Mouse (Mus musculus) heart, postnatal 0 days (tissue): ENCODE measurements around the gene Osbpl8. TPM values are rescaled to one million over a fixed set of nuclear protein-coding genes. Genes with fewer than 3 reads are reported as not detected.

Source experiments
- ATAC-seq: fragments of 200-750 bp; cut with Nextera tagmentation; 2 replicates; pipeline ENCODE4 v1.8.0; 2017; ENCODE audit warnings: low read depth, moderate number of reproducible peaks, moderate library complexity; ENCODE audit not compliant: insufficient read depth
- DNase-seq: peaks from one replicate; pipeline ENCODE4 v3.0.0-alpha.2; 2016; ENCODE audit warnings: low spot score
- H3K27ac ChIP-seq: fragments of 300-500 bp; sonication (generic); 2 replicates; pipeline ENCODE4 v1.5.1; 2014; ENCODE audit warnings: low read depth, mild to moderate bottlenecking
- H3K27me3 ChIP-seq: fragments of 300-500 bp; sonication (generic); 2 replicates; pipeline ENCODE4 v1.6.1; 2014; ENCODE audit warnings: low read length, mixed read lengths; ENCODE audit not compliant: control insufficient read depth, insufficient read depth
- H3K36me3 ChIP-seq: fragments of 300-500 bp; sonication (generic); replicated peaks from 2 replicates; pipeline ENCODE4 v1.6.1; 2014; ENCODE audit warnings: low read length, mixed read lengths; ENCODE audit not compliant: control insufficient read depth, insufficient read depth
- H3K4me1 ChIP-seq: fragments of 300-500 bp; sonication (generic); 2 replicates; pipeline ENCODE4 v1.6.1; 2014; ENCODE audit warnings: antibody characterized with exemption; ENCODE audit not compliant: control insufficient read depth, insufficient read depth
- H3K4me2 ChIP-seq: fragments of 300-500 bp; sonication (generic); 2 replicates; pipeline ENCODE4 v1.6.1; 2014; ENCODE audit warnings: low read depth, mild to moderate bottlenecking, low read length, moderate library complexity
- H3K4me3 ChIP-seq: fragments of 300-500 bp; sonication (generic); 2 replicates; pipeline ENCODE4 v1.5.1; 2014; ENCODE audit warnings: low read depth, low read length
- H3K9ac ChIP-seq: fragments of 300-500 bp; sonication (generic); replicated peaks from 2 replicates; pipeline ENCODE4 v1.6.1; 2014; ENCODE audit warnings: low read depth, low read length, mixed read lengths
- H3K9me3 ChIP-seq: fragments of 300-500 bp; sonication (generic); replicated peaks from 2 replicates; pipeline ENCODE4 v1.6.1; 2016; ENCODE audit warnings: low read length; ENCODE audit not compliant: control insufficient read depth
- CTCF ChIP-seq: IDR thresholded peaks from 2 replicates; pipeline ENCODE4 v1.5.1; 2016; ENCODE audit warnings: antibody characterized with exemption, control low read depth, low read depth
- EP300 ChIP-seq: IDR thresholded peaks from 2 replicates; pipeline ENCODE4 v1.6.1; 2016; ENCODE audit warnings: antibody characterized with exemption, low read depth
- WGBS: fragments of 180-500 bp; shearing (Covaris S2); extraction: QIAGEN DNeasy Blood & Tissue Kit; methylation state at CpG from one replicate; pipeline ENCODE4 v1.1.7; 2014; 5-methylcytosine and 5-hydroxymethylcytosine counted together
- polyA plus RNA-seq: library from polyadenylated mRNA; unstranded; fragments of >200 nt; fragmentation: Nextera tagmentation; extraction: Ambion mirVana; gene quantifications from 2 replicates; pipeline ENCODE4 v1.2.1, GENCODE M21; 2015
- total RNA-seq: library from RNA; depleted of rRNA; stranded (reverse); fragments of >200 nt; gene quantifications from 2 replicates; pipeline ENCODE4 v1.2.3, GENCODE M21; 2014; ENCODE audit warnings: low replicate concordance

The Osbpl8 gene
- total and polyA plus RNA-seq, 2 experiments from 2014 or later, result 30.8 to 110 TPM

- Histone ChIP-seq H3K36me3 (no peaks in the 10 kb centered on the region), H3K9me3 (no peaks in the 10 kb centered on the region), H3K27me3 (no peaks in the 10 kb centered on the region), H3K9ac (no peak overlapping the region), H3K4me2 (no peak overlapping the region), H3K27ac (no peak overlapping the region), H3K4me1 (peaks cover 20% of the 10 kb centered on the region), H3K4me3 (no peak overlapping the region)
- ATAC-seq, result no peak
- no peak for TF ChIP-seq EP300
- TF ChIP-seq CTCF, result no peak
- DNase-seq, result no peak
- 47% methylated on average over 4 of the region's 4 CpGs for WGBS
Measured at GRCm38 (mm10) chr10:111247609-111248008, 83.1 kb downstream of the Osbpl8 start.

- Histone ChIP-seq H3K36me3 (no peaks in the 10 kb centered on the region), H3K9me3 (no peaks in the 10 kb centered on the region), H3K27ac (no peak overlapping the region), H3K27me3 (no peaks in the 10 kb centered on the region), H3K4me3 (no peak overlapping the region), H3K4me1 (peaks cover 20% of the 10 kb centered on the region), H3K9ac (no peak overlapping the region), H3K4me2 (no peak overlapping the region)
- TF ChIP-seq CTCF, result no peak
- TF ChIP-seq EP300, result no peak
- DNase-seq, result no peak
- no peak for ATAC-seq
- WGBS, result 50% methylated on average over 6 of the region's 6 CpGs
Measured at GRCm38 (mm10) chr10:111248177-111248576, 83.6 kb downstream of the Osbpl8 start.

GRCm38 (mm10) chr10:111250192-111250591 lies 85.6 kb downstream of the Osbpl8 start:
- no peak overlapping the region for H3K9ac ChIP-seq
- DNase-seq, result no peak
- H3K4me2 ChIP-seq, result no peak overlapping the region
- H3K27me3 ChIP-seq, result no peaks in the 10 kb centered on the region
- H3K27ac ChIP-seq, result no peak overlapping the region
- no peak overlapping the region for H3K4me3 ChIP-seq
- WGBS, result 78% methylated on average over 4 of the region's 4 CpGs
- no peak for TF ChIP-seq EP300
- TF ChIP-seq CTCF, result no peak
- H3K4me1 ChIP-seq, result peaks cover 9% of the 10 kb centered on the region
- H3K9me3 ChIP-seq, result no peaks in the 10 kb centered on the region
- H3K36me3 ChIP-seq, result no peaks in the 10 kb centered on the region
- no peak for ATAC-seq

- Histone ChIP-seq H3K27ac (no peak overlapping the region), H3K4me2 (no peak overlapping the region), H3K4me1 (peaks cover 9% of the 10 kb centered on the region; the same call in 1 of the 2 replicates), H3K27me3 (no peaks in the 10 kb centered on the region), H3K9ac (no peak overlapping the region), H3K9me3 (no peaks in the 10 kb centered on the region), H3K4me3 (no peak overlapping the region), H3K36me3 (peaks cover 5% of the 10 kb centered on the region)
- WGBS, result 55% methylated on average over 5 of the region's 5 CpGs
- DNase-seq, result no peak
- ATAC-seq, result no peak
- TF ChIP-seq EP300 (no peak), CTCF (no peak)
Measured at GRCm38 (mm10) chr10:111251666-111252065, 87.1 kb downstream of the Osbpl8 start.

- ATAC-seq (no peak), DNase-seq (no peak)
- 95% methylated on average over 6 of the region's 6 CpGs for WGBS
- Histone ChIP-seq H3K27me3 (no peaks in the 10 kb centered on the region), H3K4me1 (no peaks in the 10 kb centered on the region), H3K9ac (no peak overlapping the region), H3K27ac (no peak overlapping the region), H3K4me3 (no peak overlapping the region), H3K36me3 (peaks cover 9% of the 10 kb centered on the region), H3K9me3 (no peaks in the 10 kb centered on the region), H3K4me2 (no peak overlapping the region)
- TF ChIP-seq CTCF (no peak), EP300 (no peak)
Measured at GRCm38 (mm10) chr10:111255228-111255627, 90.7 kb downstream of the Osbpl8 start.

GRCm38 (mm10) chr10:111256156-111256555 lies 91.6 kb downstream of the Osbpl8 start:
- no peaks in the 10 kb centered on the region for H3K27me3 ChIP-seq
- H3K9ac ChIP-seq, result no peak overlapping the region
- H3K4me3 ChIP-seq, result no peak overlapping the region
- WGBS, result 78% methylated on average over 3 of the region's 3 CpGs
- H3K27ac ChIP-seq, result no peak overlapping the region
- TF ChIP-seq CTCF, result no peak
- TF ChIP-seq EP300, result no peak
- DNase-seq, result no peak
- ATAC-seq, result no peak
- H3K36me3 ChIP-seq, result peaks cover 9% of the 10 kb centered on the region
- no peak overlapping the region for H3K4me2 ChIP-seq
- H3K4me1 ChIP-seq, result no peaks in the 10 kb centered on the region
- H3K9me3 ChIP-seq, result no peaks in the 10 kb centered on the region
